8 mouse cellular contexts compared by ENCODE assay signal in genomic region chr7:28451531-28452360, GRCm38 (mm10). TPM values are rescaled to one million over a fixed set of nuclear protein-coding genes. Genes with fewer than 3 reads are reported as not detected.
DNase-seq lines count a peak whose midpoint lies in the region; ATAC-seq lines count a peak whose summit lies in the region.

Lrfn1 (plus strand) TSS chr7:28451980.

- peak in 1 of 2 experiments; percentile 32 for DNase-seq in left cerebral cortex, adult 18-20 months (ENCODE audit: low spot score in 2 of 2)
- DNase-seq in left cerebral cortex, adult 11 months (ENCODE audit: low spot score), result no peak
- DNase-seq in adrenal gland, adult 18-20 months (ENCODE audit: low spot score in 2 of 2), result no peak
- DNase-seq in cerebellum, postnatal 36 days, result peak; percentile 51 to 58
- DNase-seq in liver, embryonic 13.5 days, result no peak
- DNase-seq in ovary, postnatal 14 days (ENCODE audit: low spot score), result no peak

- H3K27me3 ChIP-seq in hindbrain, embryonic 15.5 days, result no peaks in the 10 kb centered on the region
- peaks cover 21% of the 10 kb centered on the region for H3K27me3 ChIP-seq in liver, embryonic 13.5 days
- no peaks in the 10 kb centered on the region for H3K27me3 ChIP-seq in stomach, embryonic 15.5 days (replicated peaks)

- peaks cover 23% of the 10 kb centered on the region for H3K36me3 ChIP-seq in hindbrain, embryonic 15.5 days
- H3K36me3 ChIP-seq in liver, embryonic 13.5 days, result no peaks in the 10 kb centered on the region
- H3K36me3 ChIP-seq in stomach, embryonic 15.5 days, result no peaks in the 10 kb centered on the region

- peak within 1 kb of the TSS; percentile 75 for H3K4me2 ChIP-seq in hindbrain, embryonic 15.5 days
- peak within 1 kb of the TSS; percentile 89 for H3K4me2 ChIP-seq in liver, embryonic 13.5 days
- peak within 1 kb of the TSS; percentile 97 for H3K4me2 ChIP-seq in stomach, embryonic 15.5 days

- ATAC-seq in hindbrain, embryonic 15.5 days (ENCODE audit: low FRiP score, low read depth), result peak; percentile 81
- peak; percentile 36; the same call in 1 of the 2 replicates for ATAC-seq in liver, embryonic 13.5 days (ENCODE audit: low read depth)
- peak; percentile 61 for ATAC-seq in stomach, embryonic 15.5 days (ENCODE audit: insufficient read depth, low FRiP score, low read depth)

- peaks cover 25% of the 10 kb centered on the region for H3K4me1 ChIP-seq in hindbrain, embryonic 15.5 days (replicated peaks)
- peaks cover 15% of the 10 kb centered on the region for H3K4me1 ChIP-seq in liver, embryonic 13.5 days (replicated peaks)
- H3K4me1 ChIP-seq in stomach, embryonic 15.5 days, result peaks cover 11% of the 10 kb centered on the region; the same call in 1 of the 2 replicates

- H3K4me3 ChIP-seq in hindbrain, embryonic 15.5 days, result peak within 1 kb of the TSS; percentile 88
- peak within 1 kb of the TSS; percentile 66 for H3K4me3 ChIP-seq in liver, embryonic 13.5 days (replicated peaks)
- H3K4me3 ChIP-seq in stomach, embryonic 15.5 days (replicated peaks), result peak within 1 kb of the TSS; percentile 79

- H3K9me3 ChIP-seq in hindbrain, embryonic 15.5 days, result no peaks in the 10 kb centered on the region
- H3K9me3 ChIP-seq in liver, embryonic 13.5 days (replicated peaks), result no peaks in the 10 kb centered on the region
- H3K9me3 ChIP-seq in stomach, embryonic 15.5 days, result no peaks in the 10 kb centered on the region

- peak within 1 kb of the TSS; percentile 98 for H3K9ac ChIP-seq in hindbrain, embryonic 15.5 days
- H3K9ac ChIP-seq in liver, embryonic 13.5 days, result peak within 1 kb of the TSS; percentile 70
- H3K9ac ChIP-seq in stomach, embryonic 15.5 days, result peak within 1 kb of the TSS; percentile 85

- WGBS in hindbrain, embryonic 15.5 days, result 1% methylated on average over 15 of the region's 97 CpGs
- WGBS in liver, embryonic 13.5 days (ENCODE audit: insufficient replicate concordance), result 1% methylated on average over 39 of the region's 97 CpGs
- under 1% methylated on average over 62 of the region's 97 CpGs for WGBS in stomach, embryonic 15.5 days

- H3K27ac ChIP-seq in hindbrain, embryonic 15.5 days (replicated peaks), result peak within 1 kb of the TSS; percentile 81
- no peak within 1 kb of the TSS for H3K27ac ChIP-seq in liver, embryonic 13.5 days
- no peak within 1 kb of the TSS for H3K27ac ChIP-seq in stomach, embryonic 15.5 days

RNA-seq across cellular contexts. Expression of gene Lrfn1, which starts in this region (rescaled TPM):
- total RNA-seq in left cerebral cortex, adult 18-20 months (2021), result 10 to 100 TPM; 93.0 to 96.9 TPM
- total RNA-seq in adrenal gland, adult 18-20 months (2021), result 10 to 100 TPM; 10.7 to 13.1 TPM
- polyA plus RNA-seq in hindbrain, embryonic 15.5 days (2015; fragmentation: Nextera tagmentation; extraction: Ambion mirVana), result 20.3 and 25.5 TPM in 2 replicates
- 0.15 and 0.36 TPM in 2 replicates for polyA plus RNA-seq in liver, embryonic 13.5 days (2015; fragmentation: Nextera tagmentation; extraction: Ambion mirVana)
- polyA plus RNA-seq in stomach, embryonic 15.5 days (2015; fragmentation: Nextera tagmentation; extraction: Ambion mirVana), result 3.0 and 3.5 TPM in 2 replicates

Comparison
In these comparisons a context has a peak if more than half of its experiments do, and no peak if none do; other contexts are left out.
1. RNA of gene Lrfn1 (total RNA-seq): 93.0 to 96.9 TPM in left cerebral cortex, adult 18-20 months; 10.7 to 13.1 TPM in adrenal gland, adult 18-20 months; every median in the first group is over 4 times any median in the second.
2. Peak in ATAC-seq, H3K4me3 ChIP-seq, H3K9ac ChIP-seq and H3K4me2 ChIP-seq in liver, embryonic 13.5 days; RNA of the gene not detected or under 1 TPM.
3. DNase-seq: peak in cerebellum, postnatal 36 days (2 of 2); none in left cerebral cortex, adult 11 months (single experiment), adrenal gland, adult 18-20 months (0 of 2), liver, embryonic 13.5 days (single experiment) and ovary, postnatal 14 days (single experiment).
4. Peak in every context shown above with its lines, with median percentiles within 50 percentile points of each other: ATAC-seq, H3K4me2 ChIP-seq, H3K4me3 ChIP-seq and H3K9ac ChIP-seq.